Mouse (Mus musculus): ENCODE results near the gene Hadh. TPM values are rescaled to one million over a fixed set of nuclear protein-coding genes. Genes with fewer than 3 reads are reported as not detected.

The Hadh gene
- polyA plus RNA-seq, 1 experiment from 2014 or later: 142 TPM

DNA sequence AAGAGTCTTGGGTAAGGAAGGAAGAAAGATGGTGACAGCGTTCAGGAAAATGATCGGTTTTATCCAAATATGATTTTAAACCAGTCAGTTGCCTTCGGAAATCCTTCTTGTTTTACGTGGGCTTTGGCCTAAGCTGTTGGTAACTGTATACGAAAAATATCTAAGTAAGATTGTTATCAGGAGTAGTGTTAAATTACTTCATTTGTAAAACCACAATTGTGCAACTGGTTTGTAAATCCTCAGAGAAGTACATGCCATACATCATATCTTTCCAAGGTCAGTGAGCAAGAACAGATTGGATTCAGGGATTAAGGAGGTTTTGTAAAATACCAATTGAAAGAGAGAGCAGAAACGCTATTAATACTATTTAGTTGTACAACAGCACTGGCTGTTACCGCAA is 34.4 kb upstream of the Hadh start:
- Histone ChIP-seq H3K4me3 (ENCODE audit: low read depth, low read length) (no peak overlapping the region), H3K27me3 (ENCODE audit: control insufficient read depth, insufficient read depth, low read length) (0 out of 2 replicates have a peak, but pooled peaks cover 3% of the 10 kb centered on the region), H3K36me3 (ENCODE audit: control insufficient read depth, insufficient read depth, low read length) (no peaks in the 10 kb centered on the region), H3K4me1 (ENCODE audit: control insufficient read depth, insufficient read depth, low read length) (no peaks in the 10 kb centered on the region), H3K9ac (ENCODE audit: low read depth, low read length) (no peak overlapping the region), H3K27ac (ENCODE audit: low read depth, low read length) (no peak overlapping the region), H3K4me2 (no peak overlapping the region), H3K9me3 (replicated peaks; ENCODE audit: control insufficient read depth, low read length) (peaks cover 7% of the 10 kb centered on the region)
- no peak for ATAC-seq (replicated peaks; ENCODE audit: insufficient number of reproducible peaks, low FRiP score, low TSS enrichment)
- 81% methylated on average over 7 of the region's 7 CpGs for WGBS (ENCODE audit: insufficient replicate concordance)

DNA sequence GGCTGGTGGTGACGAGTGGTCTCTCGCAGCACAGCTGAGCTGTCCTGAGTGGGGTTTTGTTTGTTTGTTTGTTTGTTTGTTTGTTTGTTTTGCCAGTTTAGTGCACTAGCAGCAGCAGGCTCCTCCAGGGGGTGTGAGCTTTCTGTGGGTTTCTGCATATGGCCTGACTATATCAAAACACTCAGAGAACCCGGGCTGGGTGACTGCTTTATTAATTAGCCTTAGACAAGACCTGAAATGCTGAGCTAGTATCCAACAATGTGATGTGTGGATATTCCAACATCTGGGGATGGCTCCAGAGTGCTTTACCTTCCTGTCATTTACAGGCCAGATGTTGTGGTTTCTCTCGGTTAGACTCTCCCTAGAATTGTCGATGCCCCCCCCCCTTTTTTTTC is 31.4 kb upstream of the Hadh start:
- Histone ChIP-seq H3K9me3 (replicated peaks; ENCODE audit: control insufficient read depth, low read length) (peaks cover 2% of the 10 kb centered on the region), H3K27me3 (ENCODE audit: control insufficient read depth, insufficient read depth, low read length) (0 out of 2 replicates have a peak, but pooled peaks cover 3% of the 10 kb centered on the region), H3K4me1 (ENCODE audit: control insufficient read depth, insufficient read depth, low read length) (no peaks in the 10 kb centered on the region), H3K36me3 (ENCODE audit: control insufficient read depth, insufficient read depth, low read length) (no peaks in the 10 kb centered on the region), H3K9ac (ENCODE audit: low read depth, low read length) (peak overlapping the region; percentile 62; the same call in 1 of the 2 replicates), H3K27ac (ENCODE audit: low read depth, low read length) (no peak overlapping the region), H3K4me3 (ENCODE audit: low read depth, low read length) (peak overlapping the region; percentile 74), H3K4me2 (peak overlapping the region; percentile 96)
- 23% methylated on average over 5 of the region's 5 CpGs for WGBS (ENCODE audit: insufficient replicate concordance)
- no peak for ATAC-seq (replicated peaks; ENCODE audit: insufficient number of reproducible peaks, low FRiP score, low TSS enrichment)

DNA sequence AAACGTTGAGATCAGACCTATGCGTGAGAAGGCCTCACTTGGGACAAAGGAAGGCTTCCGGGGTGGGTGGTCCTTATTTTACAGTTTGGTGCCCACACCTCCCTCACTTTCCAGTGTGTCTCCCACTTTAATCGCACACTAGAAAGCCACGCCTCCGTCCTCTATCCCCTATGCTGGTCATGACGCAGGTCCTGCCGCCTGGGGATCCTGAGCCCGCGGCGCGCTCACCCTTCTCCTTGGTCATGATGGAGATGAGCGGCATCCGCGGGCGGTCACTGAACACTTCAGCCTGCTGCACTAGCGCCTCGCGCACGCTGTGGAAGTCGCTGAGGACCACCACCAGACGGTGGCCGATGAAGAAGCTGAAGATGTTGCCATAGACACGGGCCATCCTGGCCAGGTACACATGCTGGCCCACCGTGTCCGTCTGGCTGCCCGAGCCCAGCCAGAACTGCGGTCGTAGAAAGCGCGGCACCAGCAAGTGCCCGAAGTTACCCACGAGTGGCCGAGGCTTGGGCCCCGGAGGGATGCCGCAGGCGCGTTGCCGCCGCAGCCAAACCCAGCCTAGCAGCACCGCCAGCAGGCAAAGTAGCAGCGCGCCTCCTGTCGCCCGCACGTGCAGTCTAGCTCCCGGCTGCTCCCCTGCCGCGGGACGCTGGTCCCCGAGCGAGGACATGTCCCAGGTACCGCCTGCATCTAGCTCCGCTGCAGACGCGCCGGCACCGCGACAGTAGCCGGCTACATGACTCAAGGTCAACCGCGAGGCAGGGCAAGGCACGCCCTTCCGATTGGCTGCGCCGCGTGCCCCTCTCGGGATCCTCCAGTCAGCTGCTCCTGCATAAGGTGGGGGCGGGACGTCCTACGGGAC is 30.8 kb upstream of the Hadh start, which contains the start of gene Cyp2u1:
Gene Cyp2u1 (minus strand): TSS at position 776 of the 868 bp plus-strand sequence.
- peak; percentile 96 for ATAC-seq (replicated peaks; ENCODE audit: insufficient number of reproducible peaks, low FRiP score, low TSS enrichment)
- H3K27ac ChIP-seq (ENCODE audit: low read depth, low read length): peak within 1 kb of the TSS; percentile 73
- WGBS (ENCODE audit: insufficient replicate concordance): under 1% methylated on average over 68 of the region's 71 CpGs

DNA sequence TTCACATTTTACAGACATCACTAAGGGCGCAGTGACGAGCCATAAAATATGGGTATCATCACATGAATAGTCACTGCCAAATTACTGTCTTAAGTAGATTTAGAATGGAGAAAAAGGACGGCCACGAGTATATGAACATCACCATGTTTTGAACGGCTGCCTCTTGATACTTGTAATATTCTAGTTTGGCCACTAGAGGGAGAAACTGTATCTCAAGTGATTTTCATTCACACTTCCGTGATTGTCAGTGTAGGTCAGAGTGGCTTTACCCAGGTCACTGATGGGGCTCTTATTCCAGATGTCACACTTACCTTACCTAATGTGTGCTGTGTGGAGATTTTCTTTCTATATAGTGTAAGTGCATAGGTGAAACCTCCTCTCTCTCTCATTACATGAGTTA is 28.0 kb upstream of the Hadh start:
- no peak overlapping the region for H3K4me2 ChIP-seq
- H3K9me3 ChIP-seq (replicated peaks; ENCODE audit: control insufficient read depth, low read length): no peaks in the 10 kb centered on the region
- H3K27ac ChIP-seq (ENCODE audit: low read depth, low read length): no peak overlapping the region
- H3K27me3 ChIP-seq (ENCODE audit: control insufficient read depth, insufficient read depth, low read length): 0 out of 2 replicates have a peak, but pooled peaks cover 3% of the 10 kb centered on the region
- 12% methylated on average over 6 of the region's 6 CpGs for WGBS (ENCODE audit: insufficient replicate concordance)
- H3K36me3 ChIP-seq (ENCODE audit: control insufficient read depth, insufficient read depth, low read length): no peaks in the 10 kb centered on the region
- peaks cover 9% of the 10 kb centered on the region; the same call in 1 of the 2 replicates for H3K4me1 ChIP-seq (ENCODE audit: control insufficient read depth, insufficient read depth, low read length)
- H3K9ac ChIP-seq (ENCODE audit: low read depth, low read length): no peak overlapping the region
- H3K4me3 ChIP-seq (ENCODE audit: low read depth, low read length): no peak overlapping the region
- no peak for ATAC-seq (replicated peaks; ENCODE audit: insufficient number of reproducible peaks, low FRiP score, low TSS enrichment)

More for the DNA sequence above, 30.8 kb upstream of the Hadh start, which contains the start of gene Cyp2u1:
- Histone ChIP-seq H3K9me3 (replicated peaks; ENCODE audit: control insufficient read depth, low read length) (no peaks in the 10 kb centered on the region), H3K4me2 (peak within 1 kb of the TSS; percentile 96), H3K4me3 (ENCODE audit: low read depth, low read length) (peak within 1 kb of the TSS; percentile 74), H3K9ac (ENCODE audit: low read depth, low read length) (peak within 1 kb of the TSS; percentile 76), H3K36me3 (ENCODE audit: control insufficient read depth, insufficient read depth, low read length) (no peaks in the 10 kb centered on the region), H3K27me3 (ENCODE audit: control insufficient read depth, insufficient read depth, low read length) (0 out of 2 replicates have a peak, but pooled peaks cover 3% of the 10 kb centered on the region), H3K4me1 (ENCODE audit: control insufficient read depth, insufficient read depth, low read length) (no peaks in the 10 kb centered on the region)

DNA sequence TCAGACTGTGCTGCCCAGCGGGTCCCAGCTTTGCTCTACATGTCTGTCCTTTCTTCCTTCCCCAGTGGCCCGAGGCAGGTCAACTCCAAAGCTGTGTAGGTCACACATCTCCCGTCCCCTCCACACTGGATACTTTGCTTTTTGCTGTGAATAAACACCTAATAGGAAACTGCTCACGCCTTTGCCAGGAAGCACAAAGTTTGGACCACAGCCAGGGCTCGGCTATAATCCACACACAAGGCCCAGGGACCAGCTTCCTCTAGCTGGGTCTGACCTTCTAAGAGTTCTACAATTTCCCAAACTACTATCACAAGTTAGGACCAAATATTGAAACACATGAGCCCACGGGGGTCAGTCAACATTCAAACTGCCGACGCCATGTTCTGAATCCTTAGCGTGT is 27.2 kb upstream of the Hadh start:
- H3K27me3 ChIP-seq (ENCODE audit: control insufficient read depth, insufficient read depth, low read length): 0 out of 2 replicates have a peak, but pooled peaks cover 3% of the 10 kb centered on the region
- peaks cover 9% of the 10 kb centered on the region; the same call in 1 of the 2 replicates for H3K4me1 ChIP-seq (ENCODE audit: control insufficient read depth, insufficient read depth, low read length)
- 76% methylated on average over 9 of the region's 9 CpGs for WGBS (ENCODE audit: insufficient replicate concordance)
- H3K9ac ChIP-seq (ENCODE audit: low read depth, low read length): no peak overlapping the region
- no peaks in the 10 kb centered on the region for H3K36me3 ChIP-seq (ENCODE audit: control insufficient read depth, insufficient read depth, low read length)
- ATAC-seq (replicated peaks; ENCODE audit: insufficient number of reproducible peaks, low FRiP score, low TSS enrichment): no peak
- H3K4me3 ChIP-seq (ENCODE audit: low read depth, low read length): no peak overlapping the region
- no peak overlapping the region for H3K4me2 ChIP-seq
- H3K9me3 ChIP-seq (replicated peaks; ENCODE audit: control insufficient read depth, low read length): no peaks in the 10 kb centered on the region
- H3K27ac ChIP-seq (ENCODE audit: low read depth, low read length): no peak overlapping the region

DNA sequence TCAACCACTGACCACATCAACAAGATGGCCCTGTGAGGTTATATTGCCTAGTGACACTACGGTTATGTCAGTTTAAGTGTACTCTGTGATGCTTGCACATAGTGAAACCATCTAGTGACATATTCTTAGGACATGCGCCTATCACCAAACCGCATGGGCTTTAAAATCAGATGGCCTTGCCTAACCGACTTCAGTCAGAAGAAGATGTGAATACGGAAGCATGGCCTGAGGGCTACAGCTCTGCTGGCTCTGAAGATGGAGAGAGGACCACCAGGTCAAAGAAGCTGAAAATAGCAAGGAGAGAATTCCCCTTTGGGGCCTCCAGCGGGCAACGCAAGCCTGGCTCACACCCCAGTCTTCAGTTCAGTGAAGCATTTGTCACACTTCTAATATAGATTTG is 25.0 kb upstream of the Hadh start:
- no peak overlapping the region for H3K4me3 ChIP-seq (ENCODE audit: low read depth, low read length)
- WGBS (ENCODE audit: insufficient replicate concordance): 79% methylated on average over 7 of the region's 7 CpGs
- H3K9me3 ChIP-seq (replicated peaks; ENCODE audit: control insufficient read depth, low read length): no peaks in the 10 kb centered on the region
- H3K27me3 ChIP-seq (ENCODE audit: control insufficient read depth, insufficient read depth, low read length): no peaks in the 10 kb centered on the region
- no peak for ATAC-seq (replicated peaks; ENCODE audit: insufficient number of reproducible peaks, low FRiP score, low TSS enrichment)
- no peak overlapping the region for H3K4me2 ChIP-seq
- H3K27ac ChIP-seq (ENCODE audit: low read depth, low read length): no peak overlapping the region
- no peaks in the 10 kb centered on the region for H3K36me3 ChIP-seq (ENCODE audit: control insufficient read depth, insufficient read depth, low read length)
- H3K4me1 ChIP-seq (ENCODE audit: control insufficient read depth, insufficient read depth, low read length): peaks cover 9% of the 10 kb centered on the region; the same call in 1 of the 2 replicates
- no peak overlapping the region for H3K9ac ChIP-seq (ENCODE audit: low read depth, low read length)

DNA sequence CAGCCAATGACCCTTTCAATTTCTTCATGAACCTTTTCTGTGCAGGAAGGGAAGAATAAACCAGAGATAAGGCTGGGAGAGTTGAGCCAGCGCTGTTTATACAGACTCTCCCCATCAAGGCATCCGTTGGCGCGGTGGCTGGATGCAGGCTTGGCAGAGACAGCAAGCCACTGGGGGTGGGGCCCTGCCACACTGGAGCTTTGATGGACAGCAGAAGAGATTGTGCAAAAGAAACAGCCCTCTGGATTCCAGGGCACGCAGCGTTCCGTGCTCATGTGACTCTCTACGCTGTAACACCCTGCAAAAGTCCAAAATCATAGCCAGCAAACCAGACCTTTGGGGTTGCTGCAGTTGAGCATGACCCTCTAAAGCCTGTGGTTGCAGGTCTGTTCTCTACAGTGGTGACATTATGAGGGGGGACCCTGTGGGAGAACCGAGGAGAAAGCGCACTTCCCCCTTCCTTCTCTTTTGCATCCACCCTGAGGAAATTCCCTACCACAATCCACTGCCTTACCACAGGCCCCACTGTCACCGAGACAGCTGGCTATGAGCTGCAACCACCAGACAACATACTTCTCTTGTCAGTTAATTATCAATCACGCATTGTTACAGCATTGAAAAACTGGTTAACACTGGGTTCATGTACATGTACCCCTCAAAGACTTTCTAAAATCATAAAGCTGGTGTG is 23.8 kb upstream of the Hadh start:
- ATAC-seq (replicated peaks; ENCODE audit: insufficient number of reproducible peaks, low FRiP score, low TSS enrichment): no peak
- no peak overlapping the region for H3K4me3 ChIP-seq (ENCODE audit: low read depth, low read length)
- H3K4me1 ChIP-seq (ENCODE audit: control insufficient read depth, insufficient read depth, low read length): peaks cover 9% of the 10 kb centered on the region; the same call in 1 of the 2 replicates
- no peaks in the 10 kb centered on the region for H3K27me3 ChIP-seq (ENCODE audit: control insufficient read depth, insufficient read depth, low read length)
- H3K9ac ChIP-seq (ENCODE audit: low read depth, low read length): no peak overlapping the region
- H3K4me2 ChIP-seq: no peak overlapping the region
- no peak overlapping the region for H3K27ac ChIP-seq (ENCODE audit: low read depth, low read length)
- no peaks in the 10 kb centered on the region for H3K36me3 ChIP-seq (ENCODE audit: control insufficient read depth, insufficient read depth, low read length)
- 0 out of 2 replicates have a peak, but pooled peaks cover 3% of the 10 kb centered on the region for H3K9me3 ChIP-seq (replicated peaks; ENCODE audit: control insufficient read depth, low read length)
- 48% methylated on average over 12 of the region's 12 CpGs for WGBS (ENCODE audit: insufficient replicate concordance)

DNA sequence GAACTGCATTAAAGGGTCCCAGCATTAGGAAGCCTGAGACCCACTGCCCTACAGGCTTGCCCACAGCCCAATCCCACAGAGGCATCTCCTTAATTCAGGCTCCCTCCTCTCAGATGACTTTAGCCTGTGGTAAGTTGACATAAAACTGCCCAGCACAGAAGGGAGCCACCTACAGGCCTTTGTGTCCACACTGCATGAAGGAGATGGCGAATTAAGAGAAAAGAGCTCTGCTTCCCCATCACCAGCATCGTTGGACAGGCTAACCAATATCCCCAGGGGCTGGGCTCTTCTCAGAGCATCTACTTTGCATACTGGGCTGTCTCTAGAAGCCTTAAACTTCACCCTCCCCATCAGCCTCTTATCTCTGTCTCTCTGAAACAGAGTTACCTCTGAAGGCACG is 22.6 kb upstream of the Hadh start:
- H3K4me2 ChIP-seq: no peak overlapping the region
- no peaks in the 10 kb centered on the region for H3K36me3 ChIP-seq (ENCODE audit: control insufficient read depth, insufficient read depth, low read length)
- H3K27ac ChIP-seq (ENCODE audit: low read depth, low read length): no peak overlapping the region
- H3K9me3 ChIP-seq (replicated peaks; ENCODE audit: control insufficient read depth, low read length): 0 out of 2 replicates have a peak, but pooled peaks cover 3% of the 10 kb centered on the region
- WGBS (ENCODE audit: insufficient replicate concordance): 35% methylated on average over 3 of the region's 3 CpGs
- H3K4me1 ChIP-seq (ENCODE audit: control insufficient read depth, insufficient read depth, low read length): peaks cover 9% of the 10 kb centered on the region; the same call in 1 of the 2 replicates
- H3K27me3 ChIP-seq (ENCODE audit: control insufficient read depth, insufficient read depth, low read length): no peaks in the 10 kb centered on the region
- H3K4me3 ChIP-seq (ENCODE audit: low read depth, low read length): no peak overlapping the region
- no peak for ATAC-seq (replicated peaks; ENCODE audit: insufficient number of reproducible peaks, low FRiP score, low TSS enrichment)
- no peak overlapping the region for H3K9ac ChIP-seq (ENCODE audit: low read depth, low read length)

All from heart, embryonic 11.5 days (tissue).